Comparison of ENCODE assay signal across 8 mouse cellular contexts in genomic region chr6:103682854-103683574, GRCm38 (mm10).
A peak's percentile ranks its signal among the peaks of the same experiment; 100 is the strongest.
DNase-seq lines count a peak whose midpoint lies in the region; ATAC-seq lines count a peak whose summit lies in the region.

No protein-coding gene starts in this region.

- H3K9me3 ChIP-seq in forebrain, embryonic 13.5 days (replicated peaks) = no peaks in the 10 kb centered on the region

- ATAC-seq in forebrain, embryonic 13.5 days = peak; percentile 89
- peak; percentile 100 for ATAC-seq in megakaryocyte progenitor cell, adult 5-6 weeks (replicated peaks; ENCODE audit: poor library complexity)

- 13% methylated on average over 8 of the region's 8 CpGs for WGBS in forebrain, embryonic 13.5 days

- no peak overlapping the region for H3K9ac ChIP-seq in forebrain, embryonic 13.5 days

- H3K27me3 ChIP-seq in forebrain, embryonic 13.5 days = no peaks in the 10 kb centered on the region

- no peaks in the 10 kb centered on the region for H3K36me3 ChIP-seq in forebrain, embryonic 13.5 days (ENCODE audit: poor library complexity, severe bottlenecking)

- 0 out of 2 replicates have a peak, but pooled peaks cover 2% of the 10 kb centered on the region for H3K4me1 ChIP-seq in forebrain, embryonic 13.5 days

- H3K4me2 ChIP-seq in forebrain, embryonic 13.5 days = no peak overlapping the region

- peak; percentile 16 for DNase-seq in gastrocnemius, adult 18-20 months (ENCODE audit: low spot score)
- no peak for DNase-seq in gastrocnemius, postnatal 25 days
- peak; percentile 32 for DNase-seq in c-Kit-positive CD71-positive TER-119-negative erythroid progenitor cells, embryonic 14.5 days (ENCODE audit: low read depth)
- DNase-seq in induced T-regulatory cell, adult 2 months (ENCODE audit: low read depth) = peak; percentile 64
- DNase-seq in left cerebral cortex, adult 18-20 months (ENCODE audit: low spot score in 2 of 2) = peak; percentile 80 to 83
- DNase-seq in right cerebral cortex, postnatal 25 days = peak; percentile 62

- H3K4me3 ChIP-seq in forebrain, embryonic 13.5 days = no peak overlapping the region

- no peak overlapping the region for H3K27ac ChIP-seq in forebrain, embryonic 13.5 days
